ENCODE assay signal across 18 mouse cellular contexts in genomic region chrX:102416386-102416785, GRCm38 (mm10).
A peak's percentile ranks its signal among the peaks of the same experiment; 100 is the strongest.
DNase-seq lines count a peak whose midpoint lies in the region; ATAC-seq and TF ChIP-seq lines count a peak whose summit lies in the region.
"Had no signal": no experiment of that assay in that cellular context is flagged by ENCODE, and none has a peak within 500 bp of the region (broad histone marks: within the 10 kb centered on the region; RNA-seq: fewer than 3 reads in every experiment).

No protein-coding gene starts in this region.

- peak; percentile 29 for DNase-seq in cerebellum, adult 9-10 months
- DNase-seq in cerebellum, postnatal 10 days = no peak
- peak; percentile 10 for DNase-seq in right cerebral cortex, adult 18-20 months
- DNase-seq in right cerebral cortex, postnatal 4 days = no peak
- peak; percentile 69 for DNase-seq in brain, adult 2 months (ENCODE audit: low read depth, low spot score)
- DNase-seq in gastrocnemius, postnatal 10 days = no peak
- DNase-seq in forebrain, embryonic 11.5 days (ENCODE audit: low spot score) = no peak
- DNase-seq: gastrocnemius, adult 2 months; heart, adult 18-20 months; kidney, adult 9 months; lung, postnatal 36 days; thymus, postnatal 14 days had no signal

- no peak overlapping the region for H3ac ChIP-seq in myocyte (ENCODE audit: control insufficient read depth, insufficient read length)

- no peaks in the 10 kb centered on the region for H3K9me3 ChIP-seq in forebrain, embryonic 11.5 days (ENCODE audit: control insufficient read depth, low read length)
- H3K9me3 ChIP-seq: forebrain, embryonic 12.5 days; heart, embryonic 15.5 days; hindbrain, embryonic 10.5 days; midbrain, embryonic 12.5 days had no signal

- H3K27me3 ChIP-seq in myocyte (ENCODE audit: control insufficient read depth, insufficient read depth, insufficient read length) = no peaks in the 10 kb centered on the region
- H3K27me3 ChIP-seq in forebrain, embryonic 11.5 days (ENCODE audit: control insufficient read depth, insufficient read depth, low read length) = peaks cover 10% of the 10 kb centered on the region

- no peaks in the 10 kb centered on the region for H3K4me1 ChIP-seq in forebrain, embryonic 11.5 days (replicated peaks; ENCODE audit: control insufficient read depth, insufficient read depth, low read length)
- H3K4me1 ChIP-seq: heart, embryonic 15.5 days; midbrain, embryonic 12.5 days had no signal

- ATAC-seq in forebrain, embryonic 11.5 days (replicated peaks; ENCODE audit: low FRiP score) = no peak
- ATAC-seq: inflammation-experienced regulatory T-cells, adult 6 months had no signal

- WGBS in forebrain, embryonic 11.5 days = 61% methylated on average over 4 of the region's 4 CpGs

- TF ChIP-seq POLR2A in myocyte (IDR thresholded peaks at IDR 0.05; ENCODE audit: insufficient read length, low read depth) = no peak

- no peak overlapping the region for H3K9ac ChIP-seq in forebrain, embryonic 11.5 days (ENCODE audit: low read length)
- H3K9ac ChIP-seq: forebrain, embryonic 12.5 days; heart, embryonic 15.5 days; midbrain, embryonic 12.5 days had no signal

- no peaks in the 10 kb centered on the region for H3K36me3 ChIP-seq in myocyte (ENCODE audit: control insufficient read depth, insufficient read depth)
- no peaks in the 10 kb centered on the region for H3K36me3 ChIP-seq in forebrain, embryonic 11.5 days (ENCODE audit: control insufficient read depth, insufficient read depth, low read length)
- H3K36me3 ChIP-seq: forebrain, embryonic 12.5 days; heart, embryonic 15.5 days; hindbrain, embryonic 10.5 days; midbrain, embryonic 12.5 days had no signal

- peak overlapping the region; percentile 9 for H3K4me2 ChIP-seq in myocyte (ENCODE audit: low read depth)
- no peak overlapping the region for H3K4me2 ChIP-seq in forebrain, embryonic 11.5 days (ENCODE audit: low read depth, low read length, severe bottlenecking)
- H3K4me2 ChIP-seq: forebrain, embryonic 12.5 days; heart, embryonic 15.5 days; midbrain, embryonic 12.5 days had no signal

- no peaks in the 10 kb centered on the region for H3K79me2 ChIP-seq in myocyte (ENCODE audit: control insufficient read depth, insufficient read depth)

- H3K4me3 ChIP-seq in myocyte = no peak overlapping the region
- no peak overlapping the region for H3K4me3 ChIP-seq in forebrain, embryonic 11.5 days (ENCODE audit: low read depth, low read length)
- H3K4me3 ChIP-seq: forebrain, embryonic 12.5 days; gastrocnemius, adult 2 months; heart, embryonic 15.5 days; hindbrain, embryonic 10.5 days; midbrain, embryonic 12.5 days had no signal

- H3K27ac ChIP-seq in forebrain, embryonic 11.5 days (ENCODE audit: low read depth, low read length) = no peak overlapping the region
- H3K27ac ChIP-seq: forebrain, embryonic 12.5 days; gastrocnemius, adult 2 months; heart, embryonic 15.5 days; hindbrain, embryonic 10.5 days; midbrain, embryonic 12.5 days had no signal

TF ChIP-seq in myocyte, 11 proteins besides CTCF, POLR2A, EP300 and RAD21:
- no peak for TF ChIP-seq USF1 (IDR thresholded peaks at IDR 0.05; ENCODE audit: low read depth)
- TF ChIP-seq POLR2AphosphoS2 (IDR thresholded peaks at IDR 0.05; ENCODE audit: insufficient read length, low read depth) = no peak
- TF ChIP-seq MAX (IDR thresholded peaks at IDR 0.05; ENCODE audit: low read depth) = no peak
- no peak for TF ChIP-seq SRF (IDR thresholded peaks at IDR 0.05; ENCODE audit: control insufficient read depth, insufficient read length, low read depth)
- TF ChIP-seq CEBPB (IDR thresholded peaks at IDR 0.05; ENCODE audit: insufficient read depth, poor library complexity, severe bottlenecking) = no peak
- TF ChIP-seq E2F4 (IDR thresholded peaks at IDR 0.05; ENCODE audit: insufficient read depth) = no peak
- no peak for TF ChIP-seq TCF12 (IDR thresholded peaks at IDR 0.05; ENCODE audit: insufficient read depth, poor library complexity, severe bottlenecking)
- TF ChIP-seq MYOD1 (IDR thresholded peaks at IDR 0.05; ENCODE audit: control insufficient read depth in 1 of 3, insufficient read length in 2 of 3, low read depth in 2 of 3) = no peak
- no peak for TF ChIP-seq TCF3 (IDR thresholded peaks at IDR 0.05; ENCODE audit: insufficient read length, low read depth)
- TF ChIP-seq MYOG (IDR thresholded peaks at IDR 0.05; ENCODE audit: control insufficient read depth in 1 of 3, insufficient read depth in 1 of 3, insufficient read length in 2 of 3, low read depth in 2 of 3) = no peak
- no peak for TF ChIP-seq REST (IDR thresholded peaks at IDR 0.05; ENCODE audit: insufficient read depth, insufficient read length)

Comparison
In these comparisons a context has a peak if more than half of its experiments do, and no peak if none do; other contexts are left out.
1. DNase-seq: peak in cerebellum, adult 9-10 months (single experiment), right cerebral cortex, adult 18-20 months (single experiment) and brain, adult 2 months (single experiment); none in cerebellum, postnatal 10 days (0 of 2), right cerebral cortex, postnatal 4 days (single experiment), gastrocnemius, postnatal 10 days (single experiment) and forebrain, embryonic 11.5 days (single experiment).